Mouse (Mus musculus) forebrain, embryonic 13.5 days (tissue): ENCODE measurements at regions not wholly inside any gene's neighbourhood (a gene's known extent, or its start where the extent isn't known, plus 50 kb on each side); places are given as distances from the start of the nearest gene placed in this dataset.
"Not testable (repeated sequence)": the region's sequence is repeated elsewhere in the genome, so short reads cannot be mapped to it uniquely, and the experiment has no call there.

Source experiments
- ATAC-seq: fragments of 200-750 bp; cut with Nextera tagmentation; 2 replicates; pipeline ENCODE4 v1.8.0; 2017
- H3K27ac ChIP-seq: fragments of 300-500 bp; sonication (generic); 2 replicates; pipeline ENCODE4 v1.5.1; 2015; ENCODE audit warnings: inconsistent platforms, mild to moderate bottlenecking, moderate library complexity
- H3K27me3 ChIP-seq: fragments of 300-500 bp; sonication (generic); 2 replicates; pipeline ENCODE4 v1.6.1; 2015; ENCODE audit warnings: mild to moderate bottlenecking, inconsistent platforms
- H3K36me3 ChIP-seq: fragments of 300-500 bp; sonication (generic); 2 replicates; pipeline ENCODE4 v1.6.1; 2015; ENCODE audit warnings: mild to moderate bottlenecking, inconsistent platforms; ENCODE audit not compliant: poor library complexity, severe bottlenecking
- H3K4me1 ChIP-seq: fragments of 300-500 bp; sonication (generic); 2 replicates; pipeline ENCODE4 v1.6.1; 2015; ENCODE audit warnings: inconsistent platforms
- H3K4me2 ChIP-seq: fragments of 300-500 bp; sonication (generic); 2 replicates; pipeline ENCODE4 v1.6.1; 2015; ENCODE audit warnings: inconsistent platforms, mild to moderate bottlenecking, moderate library complexity
- H3K4me3 ChIP-seq: fragments of 300-500 bp; sonication (generic); 2 replicates; pipeline ENCODE4 v1.5.1; 2015; ENCODE audit warnings: mild to moderate bottlenecking, inconsistent platforms
- H3K9ac ChIP-seq: fragments of 300-500 bp; sonication (generic); 2 replicates; pipeline ENCODE4 v1.6.1; 2015; ENCODE audit warnings: mild to moderate bottlenecking, inconsistent platforms
- H3K9me3 ChIP-seq: fragments of 300-500 bp; sonication (generic); replicated peaks from 2 replicates; pipeline ENCODE4 v1.6.1; 2016; ENCODE audit warnings: inconsistent platforms
- WGBS: fragments of 180-500 bp; shearing (Covaris S2); methylation state at CpG from one replicate; pipeline ENCODE4 v1.1.7; 2015; 5-methylcytosine and 5-hydroxymethylcytosine counted together

DNA sequence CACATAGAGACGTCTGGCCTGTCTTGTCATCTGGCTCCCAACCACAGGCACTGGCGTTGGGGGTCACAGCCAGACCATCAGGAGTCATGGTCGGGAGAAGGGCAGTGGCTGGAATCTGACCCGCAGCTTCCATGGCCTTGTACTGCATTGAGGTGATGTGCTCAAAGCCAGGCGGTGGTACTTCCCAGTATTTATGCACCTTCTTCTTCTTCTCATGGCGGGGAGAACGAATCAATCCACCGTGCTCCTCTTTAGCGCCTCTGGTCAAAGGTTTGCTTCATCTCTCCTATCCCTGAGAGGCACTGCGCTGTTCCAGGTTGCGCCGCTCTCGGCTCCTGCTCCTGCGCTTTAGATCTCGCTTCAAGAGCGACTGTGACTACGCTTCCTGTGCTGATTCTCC, 374.8 kb downstream of the Pcdh18 start:
- ATAC-seq, result no peak
- no peaks in the 10 kb centered on the region for H3K27me3 ChIP-seq
- WGBS, result 94% methylated on average over 17 of the region's 17 CpGs
- H3K4me1 ChIP-seq, result no peaks in the 10 kb centered on the region
- no peaks in the 10 kb centered on the region; the same call in 1 of the 2 replicates for H3K9me3 ChIP-seq
- H3K4me3 ChIP-seq, result no peak overlapping the region
- no peak overlapping the region for H3K4me2 ChIP-seq
- H3K27ac ChIP-seq, result no peak overlapping the region
- H3K36me3 ChIP-seq, result no peaks in the 10 kb centered on the region
- H3K9ac ChIP-seq, result no peak overlapping the region

DNA sequence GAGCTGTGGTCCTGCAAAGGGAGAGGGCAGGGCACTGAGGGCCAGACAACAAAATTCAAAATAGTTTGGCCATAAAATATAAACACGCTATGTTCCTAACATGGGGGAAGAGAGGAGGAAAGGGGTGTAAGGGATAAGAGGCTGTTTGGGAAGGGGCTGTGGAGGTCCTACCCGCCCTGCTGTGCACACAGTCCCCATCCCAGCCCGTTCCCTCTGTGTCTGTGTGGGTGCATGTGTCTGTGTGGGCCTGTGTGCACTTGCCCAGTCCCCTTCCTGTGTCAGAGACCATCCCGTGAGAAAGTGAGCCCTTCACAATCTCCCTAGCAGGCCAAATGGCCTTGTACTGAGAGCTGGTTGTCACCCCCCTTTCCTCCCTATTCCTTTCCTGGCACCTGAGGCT, 379.6 kb downstream of the Pcdh18 start:
- H3K36me3 ChIP-seq, H3K9me3 ChIP-seq, H3K27me3 ChIP-seq, H3K4me1 ChIP-seq, H3K4me3 ChIP-seq, H3K9ac ChIP-seq, H3K4me2 ChIP-seq, H3K27ac ChIP-seq: not testable (repeated sequence)
- ATAC-seq, result peak; percentile 66; the same call in 1 of the 2 replicates
- WGBS, result 93% methylated on average over 4 of the region's 4 CpGs
